Mouse (Mus musculus) CD4-positive, CD25-positive, alpha-beta regulatory T cell (primary cell): ENCODE measurements around the gene Cul5. TPM values are rescaled to one million over a fixed set of nuclear protein-coding genes. Genes with fewer than 3 reads are reported as not detected.

ENCODE experiments used
- polyA plus RNA-seq: library from polyadenylated mRNA; unstranded; fragments of 100-300 nt; shearing (Covaris generic); gene quantifications from one replicate; pipeline ENCODE4 v1.2.1, GENCODE M21; 2017

The Cul5 gene
- polyA plus RNA-seq, result 40.5 TPM

GRCm38 (mm10) chr9:53669680-53670219, at the start of gene Cul5:
TSS of gene Cul5 (minus strand) at chr9:53670014.

DNA sequence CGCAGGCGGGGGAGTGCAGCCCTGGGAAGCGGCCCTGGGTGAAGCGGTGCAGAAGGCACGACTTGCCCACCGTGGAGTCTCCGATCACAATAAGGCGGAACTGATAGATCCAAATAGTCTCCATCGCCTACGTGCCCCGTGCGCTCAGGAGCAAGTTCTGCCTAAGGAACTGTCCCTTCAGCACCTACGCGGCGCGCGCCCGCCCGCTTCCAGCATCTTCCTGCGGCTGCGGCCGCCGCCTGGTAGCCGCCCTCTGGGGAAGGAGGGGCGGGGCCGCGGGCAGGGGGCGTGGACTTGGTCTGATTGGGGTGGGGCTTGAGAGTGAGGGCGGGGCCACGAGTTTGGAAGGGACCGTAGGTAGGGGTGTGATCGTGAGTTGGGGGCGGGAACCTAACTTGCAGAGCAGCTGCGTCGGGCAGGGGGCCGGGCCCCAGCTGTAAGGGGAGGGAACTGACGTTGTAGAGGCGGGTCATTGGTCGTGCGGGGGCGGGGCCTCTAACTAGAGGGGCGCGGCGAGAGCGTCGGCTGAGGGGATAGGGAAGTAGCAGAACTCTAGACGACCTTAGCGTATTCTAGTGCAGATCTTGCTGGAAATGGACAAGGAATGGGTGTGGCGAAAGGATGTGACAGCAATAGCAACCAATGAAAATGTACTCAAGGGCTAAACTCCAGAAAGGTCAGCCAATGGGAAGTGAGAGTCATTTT, 36.3 kb upstream of the Cul5 start, which contains the start of gene Rab39:
Rab39 (minus strand) TSS at position 241 of the 705 bp plus-strand sequence.

DNA sequence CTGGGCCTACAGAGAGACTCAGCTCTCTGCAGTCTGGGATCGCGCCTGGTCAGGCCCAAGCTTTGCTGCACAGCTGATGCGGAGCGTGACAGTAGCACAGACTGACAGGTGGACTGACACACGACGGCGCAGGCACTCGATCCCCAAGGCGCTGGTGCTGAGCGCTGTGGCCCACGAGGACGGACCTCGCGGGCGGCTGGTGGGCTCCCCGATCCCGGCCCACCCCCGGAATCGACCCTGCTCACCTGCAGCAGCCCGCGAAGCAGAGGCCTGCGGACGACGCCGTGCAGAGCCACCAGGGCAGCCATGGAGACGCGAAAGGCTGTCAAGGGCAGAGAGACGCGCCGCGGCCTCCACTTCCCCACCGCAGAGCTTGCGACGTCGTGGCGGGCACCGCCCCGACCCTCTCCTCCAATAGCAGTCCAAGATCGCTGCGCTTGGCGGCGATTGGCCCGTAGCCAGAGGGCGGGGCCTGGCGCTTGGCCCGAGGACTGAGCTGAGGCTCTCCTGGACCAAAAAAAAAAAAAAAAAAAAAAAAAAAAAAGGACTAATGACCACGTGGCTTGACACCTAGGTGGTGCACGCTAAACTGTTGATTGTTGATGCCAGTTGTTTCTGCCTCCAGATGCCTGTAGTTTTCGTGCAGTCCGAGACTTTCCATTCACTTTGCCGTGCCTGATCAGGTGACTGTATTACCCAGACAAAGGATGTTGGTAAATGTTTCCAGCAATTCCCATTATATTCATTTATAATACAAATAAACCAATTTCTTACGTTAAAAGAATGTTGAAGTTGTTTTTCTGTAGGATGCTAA, 59.6 kb downstream of the Cul5 start, which contains the start of gene Acat1:
Acat1 (minus strand) TSS at position 415 of the 814 bp plus-strand sequence.

Other genes with a start within 250 kb of the Cul5 start
- gene Atm, start 133.3 kb downstream of the Cul5 start, polyA plus RNA-seq, result 28.3 TPM
- 17.1 TPM for gene Npat, start 133.0 kb downstream of the Cul5 start, polyA plus RNA-seq
- 69.5 TPM for gene Acat1, start 59.6 kb downstream of the Cul5 start, polyA plus RNA-seq
- 0.12 TPM for gene Rab39, start 36.2 kb upstream of the Cul5 start, polyA plus RNA-seq
- 18.0 TPM for gene Slc35f2, start 101.5 kb upstream of the Cul5 start, polyA plus RNA-seq
- not detected for gene Sln, start 180.2 kb upstream of the Cul5 start, polyA plus RNA-seq